Mouse (Mus musculus): ENCODE measurements around the gene 2310007B03Rik. TPM values are rescaled to one million over a fixed set of nuclear protein-coding genes. Genes with fewer than 3 reads are reported as not detected.

2310007B03Rik gene
- total RNA-seq, 2 experiments from 2014 or later = not detected

DNA sequence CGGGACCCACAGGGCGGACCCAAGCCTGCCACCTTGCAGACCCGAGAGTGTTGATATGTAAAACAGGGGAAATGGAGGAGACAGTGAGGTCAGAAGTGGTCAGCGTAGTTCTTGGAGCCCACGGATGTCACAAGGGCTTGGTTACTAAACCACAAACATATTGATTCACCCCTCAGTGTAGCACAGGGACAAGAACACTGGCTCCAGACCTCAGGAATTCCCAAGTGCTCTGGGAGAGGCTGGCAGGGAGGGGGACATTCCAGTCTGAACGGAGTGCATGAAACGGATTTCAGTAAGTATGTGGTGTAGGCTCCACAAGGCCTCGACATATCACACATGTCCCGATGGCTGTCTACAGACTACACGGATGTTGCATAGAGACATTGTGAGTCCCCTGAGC, 1.2 kb upstream of the 2310007B03Rik start:
- no peak for ATAC-seq (replicated peaks; ENCODE audit: low FRiP score, poor library complexity, severe bottlenecking)

DNA sequence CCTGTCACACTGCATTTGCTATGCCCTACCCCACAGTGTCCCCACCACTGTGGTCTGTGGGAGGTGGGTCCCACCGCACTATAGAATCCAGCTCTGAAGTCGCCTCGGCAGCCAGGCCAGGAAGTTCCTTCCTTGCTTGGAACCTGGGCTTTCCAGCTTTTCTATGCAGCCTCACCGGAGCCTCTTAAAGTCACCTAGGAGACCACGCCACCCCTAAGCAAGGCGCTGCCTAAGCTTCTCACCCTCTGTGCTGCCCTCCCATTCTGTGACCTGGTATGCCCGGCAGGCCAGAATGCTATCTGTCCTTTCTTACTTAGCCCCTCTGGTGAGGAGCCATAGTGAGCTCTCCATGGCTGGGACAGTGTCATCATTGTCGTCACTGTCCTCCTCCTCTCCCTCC, 602 bp upstream of the 2310007B03Rik start:
- no peak for ATAC-seq (replicated peaks; ENCODE audit: low FRiP score, poor library complexity, severe bottlenecking)

GRCm38 (mm10) chr1:93159566-93160500, 915 bp downstream of the 2310007B03Rik start:
- ATAC-seq (replicated peaks; ENCODE audit: low FRiP score, poor library complexity, severe bottlenecking) = no peak

DNA sequence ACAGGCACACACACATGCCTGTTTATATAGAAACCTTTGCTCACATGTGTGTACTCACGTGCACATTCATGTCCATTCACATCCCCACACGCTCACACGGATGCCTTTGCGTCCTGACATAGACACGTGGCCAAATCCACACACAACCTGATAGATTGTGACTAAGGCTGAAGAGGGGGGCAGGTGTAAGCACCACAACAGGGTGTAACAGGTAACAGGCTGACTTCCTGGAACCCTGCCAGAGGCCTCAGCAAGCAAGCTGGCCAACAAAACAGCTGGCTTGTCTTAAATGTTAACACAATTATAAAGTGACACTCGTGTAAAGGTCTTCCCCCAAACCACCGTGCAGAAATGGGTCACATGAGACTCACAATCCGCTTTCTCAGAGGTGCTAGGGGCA, 1.8 kb downstream of the 2310007B03Rik start:
- no peak for ATAC-seq (replicated peaks; ENCODE audit: low FRiP score, poor library complexity, severe bottlenecking)

DNA sequence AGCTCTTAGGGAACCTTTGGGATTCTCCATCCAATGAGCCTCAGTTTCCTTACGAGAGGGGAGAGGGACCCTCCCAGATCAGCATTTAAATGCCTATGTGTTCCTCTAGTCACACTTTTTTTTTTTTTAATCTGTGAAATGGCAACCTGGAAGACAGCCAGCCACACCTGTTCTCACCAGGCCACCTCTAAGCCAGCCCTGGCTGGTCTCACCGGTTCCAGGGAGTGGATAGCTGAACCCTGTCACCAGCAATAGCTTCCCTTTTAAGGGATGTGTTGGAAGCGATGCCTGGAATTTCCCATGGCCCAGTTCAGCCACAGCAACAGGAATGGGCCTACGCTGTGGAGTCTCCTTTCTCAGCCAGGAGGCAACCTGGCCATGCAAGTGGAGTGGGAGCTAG, 3.2 kb downstream of the 2310007B03Rik start:
- ATAC-seq (replicated peaks; ENCODE audit: low FRiP score, poor library complexity, severe bottlenecking) = no peak

GRCm38 (mm10) chr1:93150907-93151661, 9.7 kb downstream of the 2310007B03Rik start:
- no peak for ATAC-seq (replicated peaks; ENCODE audit: low FRiP score, poor library complexity, severe bottlenecking)

DNA sequence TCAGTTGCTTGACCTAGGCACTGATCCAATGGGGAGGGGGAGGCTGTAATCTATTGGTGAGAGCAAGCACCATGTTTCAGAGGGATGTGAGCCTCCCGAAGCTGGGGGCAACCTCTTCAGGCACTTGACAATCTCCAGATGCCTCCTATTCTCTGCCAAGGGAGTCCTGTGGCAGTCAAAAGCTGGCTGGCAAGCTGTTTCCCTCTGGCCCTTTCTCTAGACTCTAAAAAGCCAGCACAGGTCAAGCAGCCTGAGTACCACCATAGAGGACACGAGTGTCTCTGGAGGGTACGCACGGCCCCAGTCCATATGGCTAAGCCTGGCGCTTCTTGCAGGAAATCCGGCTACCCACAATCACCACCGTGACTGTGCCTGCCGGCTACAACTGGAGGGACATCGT, 16.6 kb downstream of the 2310007B03Rik start:
- ATAC-seq (replicated peaks; ENCODE audit: low FRiP score, poor library complexity, severe bottlenecking) = no peak

DNA sequence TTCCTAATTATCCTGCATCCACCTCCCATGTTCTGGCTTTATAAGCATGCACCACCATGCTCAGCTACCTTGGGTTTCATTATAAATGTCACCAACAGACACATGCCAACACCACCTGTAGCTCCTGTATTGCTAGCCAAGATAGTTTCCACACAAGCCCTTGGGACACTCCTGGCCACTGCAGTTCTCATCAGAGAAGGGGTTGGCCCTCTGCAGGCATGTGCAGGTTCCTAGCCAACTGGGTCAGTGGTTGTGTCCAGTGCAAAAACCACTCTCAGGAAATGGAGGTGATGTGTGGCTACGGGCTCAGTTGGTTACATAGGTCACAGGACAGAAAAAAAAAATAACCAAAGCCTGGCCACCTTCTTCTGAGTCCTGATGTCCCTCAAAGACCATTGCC, 17.9 kb downstream of the 2310007B03Rik start:
- no peak for ATAC-seq (replicated peaks; ENCODE audit: low FRiP score, poor library complexity, severe bottlenecking)

DNA sequence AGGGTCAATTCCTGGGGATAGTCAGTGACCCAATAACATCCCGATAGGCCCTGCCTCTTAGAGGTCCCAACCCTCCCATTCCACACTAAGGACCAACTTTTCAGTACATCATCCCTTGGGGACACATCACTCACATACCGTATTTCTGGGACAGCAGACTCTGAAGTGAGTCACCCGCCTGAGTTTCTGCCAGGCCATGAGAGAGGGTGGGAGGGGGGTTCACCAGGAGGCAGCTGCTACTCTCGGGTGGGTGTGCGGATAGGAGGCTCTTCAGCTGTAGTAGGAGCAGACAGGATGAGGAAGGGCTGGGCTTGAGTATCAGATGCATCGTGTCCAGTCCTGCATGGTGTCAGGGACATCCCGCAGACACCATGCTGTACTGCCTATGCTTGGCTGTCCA, 21.0 kb downstream of the 2310007B03Rik start:
- no peak for ATAC-seq (replicated peaks; ENCODE audit: low FRiP score, poor library complexity, severe bottlenecking)

GRCm38 (mm10) chr1:93138534-93138933, 22.2 kb downstream of the 2310007B03Rik start:
- ATAC-seq (replicated peaks; ENCODE audit: low FRiP score, poor library complexity, severe bottlenecking) = no peak

DNA sequence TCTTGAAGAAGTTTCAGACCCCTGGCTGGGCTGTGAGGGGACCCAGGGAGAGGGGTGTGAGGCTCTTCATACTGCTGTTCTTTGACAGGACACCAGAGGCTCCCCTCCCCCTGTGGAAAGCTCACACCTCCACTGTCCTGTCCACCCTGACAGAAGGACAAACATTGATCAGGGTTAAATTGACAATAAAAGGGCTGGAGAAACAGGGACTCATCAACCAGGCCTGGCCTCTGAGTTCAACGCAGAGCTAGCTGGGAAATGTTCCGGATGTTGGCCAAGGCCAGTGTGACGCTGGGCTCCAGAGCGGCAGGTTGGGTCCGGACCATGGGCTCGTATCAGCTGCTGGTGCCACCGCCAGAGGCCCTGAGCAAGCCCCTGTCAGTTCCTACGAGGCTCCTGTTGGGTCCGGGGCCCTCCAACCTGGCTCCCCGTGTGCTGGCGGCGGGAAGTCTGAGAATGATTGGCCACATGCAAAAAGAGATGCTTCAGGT, 25.7 kb downstream of the 2310007B03Rik start, which contains the start of gene Agxt:
Gene Agxt (plus strand): TSS at position 205 of the 491 bp plus-strand sequence.
- no peak for ATAC-seq (replicated peaks; ENCODE audit: low FRiP score, poor library complexity, severe bottlenecking)

- no peak for ATAC-seq (replicated peaks; ENCODE audit: low FRiP score, poor library complexity, severe bottlenecking)
Observed at GRCm38 (mm10) chr1:93132676-93133075, 28.1 kb downstream of the 2310007B03Rik start.

DNA sequence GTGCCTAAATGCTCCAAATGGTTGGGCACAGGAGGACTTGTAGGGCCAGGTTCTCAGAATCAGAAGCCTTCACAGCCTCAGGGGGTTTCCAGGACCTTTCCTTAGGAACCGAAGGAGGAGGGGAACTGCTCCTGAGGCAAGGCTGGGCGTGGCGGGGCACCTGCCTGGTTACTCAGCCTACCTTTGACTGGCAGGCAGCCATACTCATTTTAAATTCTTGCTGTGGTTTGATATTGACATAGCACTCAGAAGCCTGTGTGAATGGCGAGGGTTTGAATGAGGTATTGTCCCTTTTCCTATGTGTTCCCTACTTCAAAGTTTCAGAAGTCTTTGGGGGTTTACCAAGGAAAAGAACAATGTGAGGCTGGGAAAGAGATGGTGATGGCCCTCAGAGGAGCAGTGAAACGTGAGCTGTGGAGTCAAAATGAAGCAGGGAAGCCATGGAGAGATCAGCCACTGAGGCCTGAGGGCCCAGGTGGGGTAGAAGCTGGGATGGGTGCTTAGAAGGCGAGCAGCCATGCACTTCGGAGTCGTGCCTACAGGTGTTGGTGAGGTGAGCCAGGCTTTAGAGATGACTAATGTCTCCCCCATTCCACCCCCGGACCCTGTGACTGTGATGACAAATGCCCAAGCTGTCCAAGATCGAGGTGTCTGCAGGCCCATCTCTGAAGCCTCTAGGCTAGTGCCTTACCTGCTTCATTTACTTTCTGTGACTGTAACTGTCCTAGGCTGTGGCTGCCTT, 30.3 kb downstream of the 2310007B03Rik start:
- no peak for ATAC-seq (replicated peaks; ENCODE audit: low FRiP score, poor library complexity, severe bottlenecking)

GRCm38 (mm10) chr1:93128710-93129349, 31.9 kb downstream of the 2310007B03Rik start:
- no peak for ATAC-seq (replicated peaks; ENCODE audit: low FRiP score, poor library complexity, severe bottlenecking)

GRCm38 (mm10) chr1:93128209-93128608, 32.5 kb downstream of the 2310007B03Rik start:
- ATAC-seq (replicated peaks; ENCODE audit: low FRiP score, poor library complexity, severe bottlenecking) = no peak

- no peak for ATAC-seq (replicated peaks; ENCODE audit: low FRiP score, poor library complexity, severe bottlenecking)
Observed at GRCm38 (mm10) chr1:93125256-93125655, 35.5 kb downstream of the 2310007B03Rik start.

GRCm38 (mm10) chr1:93124066-93124465, 36.7 kb downstream of the 2310007B03Rik start:
- no peak for ATAC-seq (replicated peaks; ENCODE audit: low FRiP score, poor library complexity, severe bottlenecking)

GRCm38 (mm10) chr1:93123179-93123854, 37.4 kb downstream of the 2310007B03Rik start:
- no peak for ATAC-seq (replicated peaks; ENCODE audit: low FRiP score, poor library complexity, severe bottlenecking)

GRCm38 (mm10) chr1:93118816-93119215, 41.9 kb downstream of the 2310007B03Rik start:
- ATAC-seq (replicated peaks; ENCODE audit: low FRiP score, poor library complexity, severe bottlenecking) = no peak
